Mouse (Mus musculus): ENCODE measurements around the gene Tbc1d30.

- TF ChIP-seq CTCF (conservative IDR thresholded peaks at IDR 0.05; ENCODE audit: insufficient read depth, insufficient read length, low read depth, low read length) (no peak), POLR2A (IDR thresholded peaks at IDR 0.05; ENCODE audit: low read depth, low read length) (no peak)
These were observed 122.6 kb downstream of the Tbc1d30 start for GRCm38 (mm10) chr10:121228422-121228953.

Measured in kidney, adult 2 months (tissue).